ENCODE assay signal across 27 mouse cellular contexts in genomic region chr17:33600831-33601230, GRCm38 (mm10). TPM values are rescaled to one million over a fixed set of nuclear protein-coding genes. Genes with fewer than 3 reads are reported as not detected.
"Had no signal": no experiment of that assay in that cellular context is flagged by ENCODE, and none has a peak within 500 bp of the region (broad histone marks: within the 10 kb centered on the region; RNA-seq: fewer than 3 reads in every experiment).

No protein-coding gene starts in this region.

- H3K36me3 ChIP-seq: heart, embryonic 13.5 days; heart, embryonic 15.5 days; intestine, embryonic 15.5 days; limb, embryonic 10.5 days; limb, embryonic 12.5 days had no signal

- DNase-seq: gastrocnemius, adult 2 months; gastrocnemius, postnatal 10 days; gastrocnemius, postnatal 25 days; heart, adult 18-20 months; heart, postnatal 14 days; heart, postnatal 36 days; kidney, adult 18-20 months; kidney, adult 8-10 months; kidney, postnatal 10 days; kidney, postnatal 25 days; kidney, postnatal 4 days; liver; liver, embryonic 13.5 days had no signal

- ATAC-seq: hindbrain, embryonic 16.5 days; inflammation-experienced regulatory T-cells, adult 6 months; intestine, embryonic 15.5 days; intestine, postnatal 0 days had no signal

- H3K9me3 ChIP-seq: heart, embryonic 15.5 days; intestine, embryonic 15.5 days; limb, embryonic 10.5 days had no signal

- H3K27me3 ChIP-seq: heart, embryonic 13.5 days; heart, embryonic 15.5 days; intestine, embryonic 15.5 days; limb, embryonic 12.5 days; liver, embryonic 13.5 days; liver, embryonic 15.5 days had no signal

- H3K4me2 ChIP-seq: heart, embryonic 11.5 days; heart, embryonic 13.5 days; heart, embryonic 15.5 days; hindbrain, embryonic 14.5 days; intestine, embryonic 15.5 days; limb, embryonic 12.5 days; liver, embryonic 11.5 days; liver, embryonic 13.5 days; liver, embryonic 15.5 days had no signal

- H3K27ac ChIP-seq: gastrocnemius, adult 2 months; heart, embryonic 13.5 days; heart, embryonic 15.5 days; hindbrain, embryonic 14.5 days; intestine, embryonic 15.5 days; layer of hippocampus, adult 2 months; left cerebral cortex, adult 2 months; limb, embryonic 10.5 days; limb, embryonic 12.5 days; liver, embryonic 13.5 days; liver, embryonic 15.5 days had no signal

- H3K4me3 ChIP-seq: gastrocnemius, adult 2 months; heart, embryonic 13.5 days; heart, embryonic 15.5 days; intestine, embryonic 15.5 days; layer of hippocampus, adult 2 months; left cerebral cortex, adult 2 months; limb, embryonic 10.5 days; limb, embryonic 12.5 days; liver, embryonic 13.5 days; liver, embryonic 15.5 days had no signal

- H3K9ac ChIP-seq: heart, embryonic 13.5 days; heart, embryonic 15.5 days; hindbrain, embryonic 14.5 days; intestine, embryonic 15.5 days; limb, embryonic 12.5 days; liver, embryonic 13.5 days; liver, embryonic 15.5 days had no signal

- H3K4me1 ChIP-seq: heart, embryonic 13.5 days; heart, embryonic 15.5 days; intestine, embryonic 15.5 days; limb, embryonic 10.5 days; limb, embryonic 12.5 days; liver, embryonic 15.5 days had no signal

RNA-seq across cellular contexts. Expression of gene Pram1, which starts 37.0 kb away (rescaled TPM):
- total RNA-seq: gastrocnemius, postnatal 25 days had no signal
